Mouse (Mus musculus) limb, embryonic 12.5 days (tissue): ENCODE measurements at regions not wholly inside any gene's neighbourhood (a gene's known extent, or its start where the extent isn't known, plus 50 kb on each side); places are given as distances from the start of the nearest gene placed in this dataset.
A peak's percentile ranks its signal among the peaks of the same experiment; 100 is the strongest.

Experiments
- ATAC-seq: fragments of 200-750 bp; cut with Nextera tagmentation; 2 replicates; pipeline ENCODE4 v1.8.0; 2017; ENCODE audit warnings: low read depth, moderate TSS enrichment; ENCODE audit not compliant: insufficient number of reproducible peaks, insufficient read depth, low FRiP score, low TSS enrichment
- H3K27ac ChIP-seq: fragments of 300-500 bp; sonication (generic); 2 replicates; pipeline ENCODE4 v1.5.1; 2016; ENCODE audit warnings: mild to moderate bottlenecking, moderate library complexity
- H3K27me3 ChIP-seq: fragments of 300-500 bp; sonication (generic); 2 replicates; pipeline ENCODE4 v1.6.1; 2016; ENCODE audit warnings: mild to moderate bottlenecking, moderate library complexity
- H3K36me3 ChIP-seq: fragments of 300-500 bp; sonication (generic); 2 replicates; pipeline ENCODE4 v1.6.1; 2016; ENCODE audit warnings: mild to moderate bottlenecking, moderate library complexity
- H3K4me1 ChIP-seq: fragments of 300-500 bp; sonication (generic); replicated peaks from 2 replicates; pipeline ENCODE4 v1.6.1; 2016
- H3K4me2 ChIP-seq: fragments of 300-500 bp; sonication (generic); 2 replicates; pipeline ENCODE4 v1.6.1; 2016; ENCODE audit warnings: mild to moderate bottlenecking, moderate library complexity
- H3K4me3 ChIP-seq: fragments of 300-500 bp; sonication (generic); replicated peaks from 2 replicates; pipeline ENCODE4 v1.5.1; 2016; ENCODE audit warnings: mild to moderate bottlenecking
- H3K9ac ChIP-seq: fragments of 300-500 bp; sonication (generic); replicated peaks from 2 replicates; pipeline ENCODE4 v1.6.1; 2016; ENCODE audit warnings: mild to moderate bottlenecking, moderate library complexity
- H3K9me3 ChIP-seq: fragments of 300-500 bp; sonication (generic); 2 replicates; pipeline ENCODE4 v1.6.1; 2016; ENCODE audit warnings: mild to moderate bottlenecking, moderate library complexity
- WGBS: fragments of 180-500 bp; shearing (Covaris S2); methylation state at CpG from one replicate; pipeline ENCODE4 v1.1.7; 2016; 5-methylcytosine and 5-hydroxymethylcytosine counted together

DNA sequence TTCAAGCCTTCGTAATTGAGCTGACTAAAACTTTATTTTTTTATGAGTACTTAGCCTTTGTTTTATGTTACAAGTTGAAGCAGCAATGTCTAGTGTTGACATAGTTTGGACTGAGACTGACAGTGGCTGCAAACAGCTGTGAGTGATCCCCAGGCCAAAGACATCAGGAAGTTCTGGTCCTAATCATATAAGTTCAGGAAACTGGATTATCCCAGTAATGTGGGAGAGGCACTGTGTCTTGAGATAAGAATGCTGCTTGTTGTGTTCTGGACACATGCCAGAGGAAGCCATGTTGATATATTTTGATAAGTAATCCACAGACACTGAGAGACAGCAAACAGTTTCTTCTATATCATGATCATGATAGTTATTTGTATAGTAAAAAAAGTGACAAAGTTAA lies 153.4 kb downstream of the Lrriq3 start:
- no peaks in the 10 kb centered on the region for H3K27me3 ChIP-seq

DNA sequence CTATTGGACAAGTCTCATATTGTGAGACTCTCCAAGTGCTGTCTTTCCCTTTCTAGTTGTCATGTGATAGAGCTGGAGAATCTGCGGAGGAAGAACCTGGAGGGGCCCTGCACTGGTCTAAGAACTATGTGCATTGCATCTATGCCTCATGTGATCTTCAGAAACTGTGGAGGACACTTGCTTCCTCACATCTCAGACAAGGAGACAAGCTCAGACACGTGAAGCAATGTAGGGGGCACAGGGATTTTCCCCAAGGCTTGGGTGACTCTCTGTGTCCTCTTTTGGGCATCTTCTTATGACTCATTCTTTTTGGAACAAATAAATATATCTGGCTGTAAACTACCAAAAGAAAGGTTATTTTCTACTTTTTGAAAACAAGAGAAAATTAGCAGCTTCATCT lies 153.9 kb downstream of the Lrriq3 start:
- WGBS = 76% methylated on average over 2 of the region's 2 CpGs
- no peak overlapping the region for H3K4me3 ChIP-seq
- H3K9me3 ChIP-seq = no peaks in the 10 kb centered on the region
- no peaks in the 10 kb centered on the region for H3K27me3 ChIP-seq
- H3K27ac ChIP-seq = no peak overlapping the region
- H3K4me1 ChIP-seq = no peaks in the 10 kb centered on the region
- no peak overlapping the region for H3K9ac ChIP-seq
- H3K4me2 ChIP-seq = no peak overlapping the region
- no peak for ATAC-seq
- no peaks in the 10 kb centered on the region for H3K36me3 ChIP-seq

More for the DNA sequence above, 153.4 kb downstream of the Lrriq3 start:
- no peaks in the 10 kb centered on the region for H3K4me1 ChIP-seq
- H3K9ac ChIP-seq = no peak overlapping the region
- no peak overlapping the region for H3K4me3 ChIP-seq
- no peak overlapping the region for H3K27ac ChIP-seq
- H3K9me3 ChIP-seq = no peaks in the 10 kb centered on the region
- 82% methylated on average over 1 of the region's 1 CpGs for whole genome bisulfite sequencing
- no peaks in the 10 kb centered on the region for H3K36me3 ChIP-seq
- H3K4me2 ChIP-seq = no peak overlapping the region
- ATAC-seq = no peak

DNA sequence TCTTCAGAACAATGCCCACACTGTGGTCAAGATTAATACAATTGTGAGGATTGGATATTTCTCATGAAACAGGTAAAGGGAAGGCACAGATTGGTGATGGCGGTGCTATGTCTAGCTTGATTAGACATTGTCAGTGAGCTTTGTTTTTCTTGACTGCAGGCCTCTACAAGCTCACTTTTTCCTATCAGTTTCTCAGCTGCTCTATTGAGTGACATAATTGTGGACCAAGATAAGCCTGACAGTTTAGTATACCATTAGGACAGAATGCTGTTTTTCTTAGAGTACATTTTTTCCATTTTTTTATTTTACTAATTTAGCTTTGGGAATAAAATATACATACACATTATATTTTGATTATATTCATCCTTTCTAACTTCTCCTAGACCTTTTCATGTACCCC lies 154.7 kb downstream of the Lrriq3 start:
- H3K4me1 ChIP-seq = no peaks in the 10 kb centered on the region
- 92% methylated on average over 1 of the region's 1 CpGs for WGBS
- H3K9ac ChIP-seq = no peak overlapping the region
- H3K9me3 ChIP-seq = no peaks in the 10 kb centered on the region
- H3K27me3 ChIP-seq = no peaks in the 10 kb centered on the region
- no peak overlapping the region for H3K4me2 ChIP-seq
- no peak overlapping the region for H3K4me3 ChIP-seq
- no peak overlapping the region for H3K27ac ChIP-seq
- no peaks in the 10 kb centered on the region for H3K36me3 ChIP-seq
- no peak for ATAC-seq

DNA sequence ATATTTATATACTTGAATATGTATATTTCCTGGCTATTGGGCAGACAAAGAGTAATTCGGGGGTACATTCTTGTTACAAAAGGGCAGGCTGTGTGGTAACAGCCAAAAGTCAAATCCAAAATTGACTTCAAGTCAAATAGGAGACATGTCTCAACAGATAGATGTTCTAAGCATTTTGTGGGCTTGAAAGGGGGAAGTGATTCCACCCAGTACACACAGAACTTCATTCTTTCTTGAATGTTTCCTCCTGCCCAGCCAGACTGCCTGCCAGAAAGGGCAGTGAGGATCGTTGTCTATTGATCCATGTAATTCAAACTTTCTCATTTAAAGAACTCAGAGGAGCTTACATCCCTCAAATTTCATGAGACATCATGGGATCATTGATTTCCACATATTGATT lies 157.7 kb downstream of the Lrriq3 start:
- no peaks in the 10 kb centered on the region for H3K36me3 ChIP-seq
- no peaks in the 10 kb centered on the region for H3K9me3 ChIP-seq
- H3K4me2 ChIP-seq = no peak overlapping the region
- WGBS = 92% methylated on average over 2 of the region's 2 CpGs
- H3K4me3 ChIP-seq = no peak overlapping the region
- no peaks in the 10 kb centered on the region for H3K27me3 ChIP-seq
- no peaks in the 10 kb centered on the region for H3K4me1 ChIP-seq
- no peak overlapping the region for H3K27ac ChIP-seq
- ATAC-seq = no peak
- H3K9ac ChIP-seq = no peak overlapping the region

DNA sequence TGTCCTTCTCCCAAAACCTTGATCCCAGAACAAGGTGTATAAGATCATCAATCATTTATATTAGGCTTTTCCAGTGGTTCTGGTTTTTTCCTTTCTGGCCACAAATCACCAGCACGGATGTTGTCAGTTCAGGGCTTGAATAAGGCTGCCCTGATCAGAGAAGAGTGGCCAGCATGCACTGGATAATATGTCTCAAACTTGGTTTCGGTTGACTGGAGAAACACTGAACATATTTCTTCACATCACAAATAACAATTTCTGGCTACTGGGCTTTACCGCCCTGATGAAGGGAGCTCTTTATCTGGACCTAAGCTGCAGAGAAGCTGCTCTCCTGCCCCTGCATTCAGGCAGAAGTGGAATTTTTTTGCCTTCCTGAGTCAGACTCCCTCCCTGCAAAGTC lies 205.0 kb downstream of the Lrriq3 start:
- ATAC-seq = no peak
- H3K36me3 ChIP-seq = no peaks in the 10 kb centered on the region
- H3K9ac ChIP-seq = no peak overlapping the region
- no peaks in the 10 kb centered on the region for H3K9me3 ChIP-seq
- WGBS = 63% methylated on average over 3 of the region's 3 CpGs
- H3K4me1 ChIP-seq = no peaks in the 10 kb centered on the region
- H3K4me3 ChIP-seq = no peak overlapping the region
- H3K27me3 ChIP-seq = no peaks in the 10 kb centered on the region
- H3K27ac ChIP-seq = no peak overlapping the region
- no peak overlapping the region for H3K4me2 ChIP-seq

DNA sequence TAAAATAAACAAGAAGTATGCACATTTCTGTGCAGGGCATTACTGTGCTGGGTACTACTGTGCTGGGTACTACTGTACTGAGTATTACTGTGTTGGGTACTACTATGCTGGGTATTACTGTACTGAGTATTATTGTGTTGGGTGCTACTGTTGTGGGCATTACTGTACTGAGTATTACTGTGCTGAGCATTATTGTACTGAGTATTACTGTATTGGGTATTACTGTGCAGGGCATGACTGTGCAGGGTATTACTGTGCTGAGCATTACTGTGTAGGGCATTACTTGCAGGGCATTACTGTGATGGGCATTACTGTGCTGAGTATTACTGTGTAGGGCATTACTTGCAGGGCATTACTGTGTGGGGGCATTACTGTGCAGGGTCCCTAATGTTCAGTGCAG lies 205.5 kb downstream of the Lrriq3 start:
- H3K4me1 ChIP-seq = no peaks in the 10 kb centered on the region
- no peak overlapping the region for H3K4me3 ChIP-seq
- no peaks in the 10 kb centered on the region for H3K9me3 ChIP-seq
- no peak overlapping the region for H3K9ac ChIP-seq
- H3K27me3 ChIP-seq = no peaks in the 10 kb centered on the region
- no peak for ATAC-seq
- no peak overlapping the region for H3K4me2 ChIP-seq
- H3K36me3 ChIP-seq = no peaks in the 10 kb centered on the region
- no peak overlapping the region for H3K27ac ChIP-seq

DNA sequence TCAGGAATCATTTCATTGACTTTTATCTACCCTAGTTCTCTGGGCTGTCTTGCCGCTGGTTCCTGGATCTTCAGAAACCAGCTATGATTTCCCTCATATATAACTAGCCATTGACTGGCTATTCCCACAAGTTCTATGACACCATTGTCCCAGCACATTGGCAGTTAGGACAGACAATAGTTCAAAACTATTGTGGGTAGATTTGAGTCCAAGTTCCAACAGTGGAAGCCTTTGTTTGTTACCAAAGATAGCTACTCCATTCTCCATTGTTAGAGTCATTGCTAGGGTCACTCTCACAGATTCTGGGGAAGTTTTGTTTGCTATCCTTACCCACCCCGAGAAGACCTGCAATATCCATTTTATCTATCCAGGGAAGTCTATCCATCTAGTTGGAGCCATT lies 229.1 kb downstream of the Lrriq3 start:
- Histone ChIP-seq H3K4me2 (no peak overlapping the region), H3K4me1 (no peaks in the 10 kb centered on the region)
- WGBS = 94% methylated on average over 2 of the region's 2 CpGs

DNA sequence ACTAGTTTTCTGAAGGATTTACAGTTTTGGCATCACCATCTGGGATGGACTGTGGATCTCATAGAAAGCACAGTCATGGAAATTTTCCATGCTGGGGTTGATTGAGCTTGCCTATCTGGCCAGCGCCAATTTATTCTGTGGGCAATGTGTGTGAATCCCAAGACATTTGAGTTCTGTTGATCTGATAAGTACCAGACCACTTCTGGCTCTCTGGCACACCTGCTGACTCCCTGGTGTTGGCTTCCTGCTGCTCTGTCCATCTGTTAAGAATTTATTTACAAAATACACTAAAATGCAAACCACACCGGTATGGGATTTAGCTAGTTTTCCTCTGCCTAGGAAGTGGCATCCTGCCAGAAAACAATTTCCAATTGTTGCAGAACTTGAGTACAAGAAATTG lies 236.5 kb downstream of the Lrriq3 start:
- WGBS = 44% methylated on average over 2 of the region's 2 CpGs
- H3K27ac ChIP-seq = no peak overlapping the region
- no peak overlapping the region for H3K9ac ChIP-seq
- H3K4me1 ChIP-seq = no peaks in the 10 kb centered on the region
- H3K27me3 ChIP-seq = no peaks in the 10 kb centered on the region
- no peaks in the 10 kb centered on the region for H3K9me3 ChIP-seq
- peak; percentile 68 for ATAC-seq
- H3K36me3 ChIP-seq = no peaks in the 10 kb centered on the region
- no peak overlapping the region for H3K4me3 ChIP-seq
- H3K4me2 ChIP-seq = no peak overlapping the region

More for the DNA sequence above, 229.1 kb downstream of the Lrriq3 start:
- Histone ChIP-seq H3K9ac (no peak overlapping the region), H3K27ac (no peak overlapping the region), H3K36me3 (no peaks in the 10 kb centered on the region), H3K9me3 (no peaks in the 10 kb centered on the region), H3K4me3 (no peak overlapping the region), H3K27me3 (no peaks in the 10 kb centered on the region)
- ATAC-seq = no peak

DNA sequence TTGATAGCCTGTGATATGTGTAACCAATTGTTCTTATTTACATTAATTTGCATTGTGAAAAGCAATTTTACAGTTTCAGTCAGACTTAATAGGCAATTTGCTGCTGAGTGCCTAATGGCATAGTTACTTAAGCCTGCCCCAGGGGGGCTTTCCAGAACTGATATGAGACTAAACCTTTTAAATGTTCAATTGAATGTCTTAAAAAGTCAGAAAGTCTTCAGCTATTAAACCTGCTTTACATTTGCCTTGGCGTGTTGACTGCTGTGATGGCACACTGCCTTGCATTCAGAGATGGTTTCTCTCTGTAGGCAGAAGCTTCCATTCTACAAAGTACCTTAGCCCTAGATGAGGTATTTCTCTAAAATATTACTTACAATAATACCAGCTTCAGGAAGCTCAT lies 256.0 kb downstream of the Lrriq3 start:
- Histone ChIP-seq H3K4me2 (no peak overlapping the region), H3K9me3 (no peaks in the 10 kb centered on the region), H3K27me3 (no peaks in the 10 kb centered on the region), H3K9ac (no peak overlapping the region), H3K4me1 (no peaks in the 10 kb centered on the region), H3K36me3 (no peaks in the 10 kb centered on the region), H3K27ac (no peak overlapping the region), H3K4me3 (no peak overlapping the region)
- no peak for ATAC-seq
- 57% methylated on average over 1 of the region's 1 CpGs for WGBS

DNA sequence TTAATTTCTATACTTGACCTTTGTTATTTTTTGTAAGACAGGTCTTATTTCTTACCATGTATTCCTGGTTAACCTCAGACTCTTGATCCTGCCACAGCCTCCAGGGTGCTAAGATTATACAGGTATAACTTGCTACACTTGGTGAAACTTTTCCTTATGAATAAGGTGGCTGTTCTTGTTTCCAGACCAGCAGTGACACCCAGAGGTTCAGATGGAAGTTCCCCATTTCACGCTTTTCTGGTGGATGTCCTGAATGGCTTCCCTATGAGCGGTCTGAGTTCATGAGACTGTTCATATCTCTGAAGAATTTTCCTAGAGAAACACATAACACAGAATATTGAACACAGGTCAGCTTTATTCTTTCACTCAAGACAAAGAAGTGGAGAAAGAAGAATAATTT lies 258.4 kb downstream of the Lrriq3 start:
- no peak overlapping the region for H3K27ac ChIP-seq
- WGBS = 86% methylated on average over 2 of the region's 2 CpGs
- H3K4me3 ChIP-seq = no peak overlapping the region

DNA sequence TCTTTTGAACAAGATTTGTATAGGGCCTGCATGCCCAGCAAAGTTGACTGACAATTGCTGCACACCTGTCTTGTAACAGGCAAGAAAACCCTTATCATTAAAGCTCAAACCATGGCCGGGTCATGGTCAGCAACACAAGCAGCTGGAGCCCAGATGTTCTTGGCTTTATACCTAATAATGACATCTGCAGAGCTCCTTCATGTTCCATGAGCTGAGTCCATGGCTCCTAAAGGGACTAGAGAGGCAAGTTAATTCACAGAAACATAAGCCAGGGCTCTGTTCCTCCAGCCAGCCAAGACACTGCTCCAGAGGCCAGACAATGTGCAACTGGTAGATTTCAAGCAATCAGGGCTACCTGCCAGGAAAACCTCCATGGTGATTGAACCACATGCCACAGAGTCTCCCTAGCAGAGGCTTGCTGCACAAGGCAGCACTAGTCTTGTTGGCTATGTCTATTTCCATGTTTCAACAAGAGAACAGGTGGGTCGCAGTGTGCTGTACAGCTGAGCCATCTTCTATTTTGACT lies 259.1 kb downstream of the Lrriq3 start:
- peak; percentile 66; the same call in 1 of the 2 replicates for ATAC-seq
- Histone ChIP-seq H3K4me1 (no peaks in the 10 kb centered on the region), H3K9me3 (no peaks in the 10 kb centered on the region), H3K4me2 (no peak overlapping the region), H3K27me3 (no peaks in the 10 kb centered on the region), H3K9ac (no peak overlapping the region), H3K27ac (no peak overlapping the region), H3K36me3 (no peaks in the 10 kb centered on the region), H3K4me3 (no peak overlapping the region)
- WGBS = 59% methylated on average over 2 of the region's 2 CpGs

More for the DNA sequence above, 258.4 kb downstream of the Lrriq3 start:
- no peak overlapping the region for H3K4me2 ChIP-seq
- H3K36me3 ChIP-seq = no peaks in the 10 kb centered on the region
- no peaks in the 10 kb centered on the region for H3K9me3 ChIP-seq
- ATAC-seq = no peak
- no peaks in the 10 kb centered on the region for H3K27me3 ChIP-seq
- no peaks in the 10 kb centered on the region for H3K4me1 ChIP-seq
- no peak overlapping the region for H3K9ac ChIP-seq

DNA sequence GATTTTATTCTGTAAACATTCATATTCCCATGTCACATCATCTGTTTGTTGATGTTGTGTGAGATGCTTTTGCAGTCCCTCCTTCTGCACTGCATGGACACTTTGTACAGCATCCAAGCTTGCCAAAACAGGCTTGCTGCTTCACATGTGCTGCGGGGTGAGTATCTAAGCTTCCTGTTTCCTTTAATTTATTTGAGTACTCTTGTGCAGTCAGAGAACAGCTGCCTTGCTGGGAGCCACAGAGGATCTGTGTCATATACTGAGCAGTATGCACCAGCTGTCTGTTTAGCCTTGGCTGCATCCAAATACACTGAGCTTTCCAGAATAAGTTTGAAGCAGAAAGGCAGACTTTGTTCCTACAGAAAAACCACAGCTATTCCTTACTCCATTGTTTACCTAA lies 267.2 kb downstream of the Lrriq3 start:
- Histone ChIP-seq H3K4me2 (no peak overlapping the region), H3K27me3 (no peaks in the 10 kb centered on the region), H3K9me3 (no peaks in the 10 kb centered on the region), H3K9ac (no peak overlapping the region), H3K4me3 (no peak overlapping the region), H3K27ac (no peak overlapping the region), H3K4me1 (no peaks in the 10 kb centered on the region), H3K36me3 (no peaks in the 10 kb centered on the region)
- 63% methylated on average over 1 of the region's 1 CpGs for WGBS
- ATAC-seq = no peak
